Mouse (Mus musculus) heart, adult 2 months (tissue): ENCODE data around the gene Tmem220. TPM values are rescaled to one million over a fixed set of nuclear protein-coding genes. Genes with fewer than 3 reads are reported as not detected.

Experiments used
- DNase-seq, 2 experiments: peaks; one replicate each; pipeline ENCODE4 v3.0.0; 2021
- H3K27ac ChIP-seq: fragments of 200-600 bp; 2 replicates; pipeline ENCODE4 v1.8.1; 2022
- H3K27me3 ChIP-seq: fragments of 200-500 bp; 2 replicates; pipeline ENCODE4 v1.6.1; 2012; ENCODE audit warnings: mild to moderate bottlenecking, low read length, inconsistent platforms, mixed read lengths; ENCODE audit not compliant: control insufficient read depth, insufficient read depth
- H3K36me3 ChIP-seq: fragments of 200-500 bp; 2 replicates; pipeline ENCODE4 v1.6.1; 2012; ENCODE audit warnings: low read length, inconsistent platforms; ENCODE audit not compliant: control insufficient read depth, insufficient read depth
- H3K4me1 ChIP-seq: fragments of 200-500 bp; 2 replicates; pipeline ENCODE4 v1.6.1; 2011; ENCODE audit warnings: low read length; ENCODE audit not compliant: control insufficient read depth, insufficient read depth
- H3K4me3 ChIP-seq: fragments of 200-600 bp; 2 replicates; pipeline ENCODE4 v1.8.1; 2022
- H3K79me2 ChIP-seq: fragments of 200-500 bp; replicated peaks from 2 replicates; pipeline ENCODE4 v1.6.1; 2012; ENCODE audit warnings: mild to moderate bottlenecking, inconsistent platforms, low read length, moderate library complexity, mixed read lengths; ENCODE audit not compliant: control insufficient read depth, insufficient read depth
- H3K9ac ChIP-seq: fragments of 200-500 bp; 2 replicates; pipeline ENCODE4 v1.6.1; 2012; ENCODE audit warnings: low read depth, mild to moderate bottlenecking, control low read depth, inconsistent platforms, low read length, mixed read lengths
- CTCF ChIP-seq: fragments of 200-600 bp; IDR thresholded peaks from 2 replicates; pipeline ENCODE4 v1.8.1; 2022; ENCODE audit warnings: antibody characterized with exemption, mild to moderate bottlenecking, moderate library complexity
- EP300 ChIP-seq: fragments of 200-500 bp; IDR thresholded peaks from 2 replicates; pipeline ENCODE4 v1.6.1; 2011; ENCODE audit warnings: low read depth, low read length, control low read depth; ENCODE audit not compliant: insufficient read depth
- POLR2A ChIP-seq: fragments of 200-500 bp; IDR thresholded peaks from 2 replicates; pipeline ENCODE4 v1.6.1; 2011; ENCODE audit warnings: mild to moderate bottlenecking, low read depth, low read length, control low read depth; ENCODE audit not compliant: insufficient read depth
- WGBS: fragments of 180-500 bp; shearing (Covaris S2); methylation state at CpG from one replicate; pipeline ENCODE4 v1.1.7; 2018; 5-methylcytosine and 5-hydroxymethylcytosine counted together
- intact Hi-C: fragments of 180-260 bp; cut with DNase I; formaldehyde crosslinking; loops from one replicate; pipeline ENCODE4 v1.15.1; 2025
- polyA plus RNA-seq: library from polyadenylated mRNA; depleted of rRNA; stranded (reverse); fragments of >200 nt; gene quantifications from 2 replicates; pipeline ENCODE4 v1.2.3, GENCODE M21; 2012
- total RNA-seq, 2 experiments: library from RNA; stranded (reverse); gene quantifications; 2 replicates each; pipeline ENCODE4 v1.2.3; 2021

Gene Tmem220
- total and polyA plus RNA-seq, 3 experiments = 1.9 to 2.1 (median 2.0) TPM

DNA sequence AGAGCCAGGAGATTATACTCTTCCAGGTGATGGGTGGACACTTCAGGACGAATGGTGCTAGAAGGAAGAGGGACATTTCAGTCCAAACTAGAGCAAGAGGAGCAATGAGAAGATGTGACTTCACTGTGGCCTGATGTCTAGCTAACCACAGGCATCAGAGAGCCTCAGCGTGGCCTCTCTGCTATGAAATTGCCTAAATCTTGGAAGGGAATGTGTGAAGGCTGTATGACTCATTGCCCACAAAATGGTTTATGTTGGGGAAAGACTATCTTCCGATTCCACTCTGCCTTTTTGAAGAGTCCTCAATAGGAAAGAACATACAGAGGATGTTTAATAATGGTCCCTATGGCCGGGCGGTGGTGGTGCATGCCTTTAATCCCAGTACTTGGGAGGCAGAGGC, 51.8 kb downstream of the Tmem220 start:
- H3K36me3 ChIP-seq = no peaks in the 10 kb centered on the region
- H3K27ac ChIP-seq = no peak overlapping the region
- TF ChIP-seq POLR2A (no peak), CTCF (no peak), EP300 (no peak)
- H3K4me1 ChIP-seq = no peaks in the 10 kb centered on the region; the same call in 1 of the 2 replicates
- no peaks in the 10 kb centered on the region for H3K79me2 ChIP-seq
- H3K27me3 ChIP-seq = no peaks in the 10 kb centered on the region
- 86% methylated on average over 5 of the region's 5 CpGs for WGBS
- intact Hi-C loops = no loop called here
- H3K9ac ChIP-seq = no peak overlapping the region
- no peak for DNase-seq
- no peak overlapping the region for H3K4me3 ChIP-seq

DNA sequence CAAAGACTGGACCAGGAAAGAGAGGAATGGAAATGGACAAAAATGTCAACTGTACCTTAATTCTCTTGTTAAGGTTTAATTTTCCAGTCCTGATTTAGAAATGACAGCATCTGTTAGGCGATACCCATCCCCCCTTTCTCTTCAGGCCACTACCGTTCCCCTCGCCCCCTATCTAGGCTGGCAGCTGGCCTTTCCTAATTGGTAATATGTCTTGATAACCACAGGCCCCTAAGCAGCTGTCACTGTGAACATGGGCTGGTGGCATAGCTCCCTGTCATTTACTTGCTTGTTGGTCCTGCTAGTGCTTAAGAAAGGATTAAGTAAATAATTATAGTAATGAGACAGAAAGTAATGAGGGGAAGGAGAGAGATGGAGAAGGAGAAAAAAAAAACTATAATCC, 52.5 kb downstream of the Tmem220 start:
- Histone ChIP-seq H3K27me3 (no peaks in the 10 kb centered on the region), H3K79me2 (no peaks in the 10 kb centered on the region), H3K4me3 (no peak overlapping the region), H3K27ac (no peak overlapping the region), H3K36me3 (no peaks in the 10 kb centered on the region), H3K4me1 (no peaks in the 10 kb centered on the region; the same call in 1 of the 2 replicates), H3K9ac (no peak overlapping the region)
- no peak for TF ChIP-seq POLR2A
- no peak for TF ChIP-seq CTCF
- no peak for TF ChIP-seq EP300
- intact Hi-C loops = no loop called here
- WGBS = 55% methylated on average over 3 of the region's 3 CpGs
- no peak for DNase-seq

DNA sequence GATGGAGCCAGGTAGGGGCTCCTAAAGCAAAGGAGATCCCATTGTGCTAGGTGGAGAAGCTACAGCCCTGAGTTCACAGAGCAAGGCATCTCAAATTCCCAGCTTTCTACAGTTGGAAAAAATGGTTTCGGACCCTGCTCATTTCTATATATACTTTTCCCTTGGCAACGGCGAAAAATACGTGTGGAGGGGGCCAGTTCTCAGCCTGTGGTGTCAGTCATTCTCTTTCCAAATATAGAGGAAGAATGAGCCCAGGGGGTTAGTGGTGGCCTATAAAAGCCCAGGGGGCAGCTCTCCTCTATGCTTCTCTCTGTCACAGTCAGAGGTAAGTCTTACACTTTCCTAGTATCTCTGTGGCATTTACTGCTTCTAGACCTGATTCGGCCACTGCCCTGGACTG, 53.0 kb downstream of the Tmem220 start, which contains the start of gene Myh3:
TSS of gene Myh3 (plus strand) at position 301 of the 400 bp plus-strand sequence.
- TF ChIP-seq CTCF = no peak
- Histone ChIP-seq H3K27me3 (no peaks in the 10 kb centered on the region), H3K4me1 (no peaks in the 10 kb centered on the region; the same call in 1 of the 2 replicates), H3K36me3 (no peaks in the 10 kb centered on the region), H3K27ac (no peak within 1 kb of the TSS), H3K9ac (no peak within 1 kb of the TSS), H3K4me3 (no peak within 1 kb of the TSS), H3K79me2 (no peaks in the 10 kb centered on the region)
- intact Hi-C loops = no loop called here
- 75% methylated on average over 5 of the region's 5 CpGs for WGBS
- DNase-seq = no peak

DNA sequence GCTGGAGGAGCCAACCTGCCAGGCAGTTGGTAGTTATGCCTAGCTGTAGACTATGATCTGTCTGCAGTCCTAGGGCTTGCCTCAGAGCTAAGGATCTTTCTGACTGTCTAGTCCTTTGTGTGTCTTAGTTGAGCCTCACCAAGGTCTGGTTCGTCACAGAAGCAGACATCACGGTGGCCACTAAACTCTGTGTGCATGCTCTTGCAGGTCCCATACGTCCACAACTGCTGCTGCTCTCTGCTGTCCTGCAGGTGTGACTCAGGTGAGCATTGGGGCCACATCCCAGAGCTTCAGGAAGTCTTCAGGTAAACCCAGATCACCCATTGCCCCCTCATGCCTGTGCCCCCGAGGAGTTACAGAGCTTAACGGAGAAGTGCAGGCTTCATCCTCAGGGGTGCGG, 53.9 kb downstream of the Tmem220 start:
- Histone ChIP-seq H3K4me1 (no peaks in the 10 kb centered on the region; the same call in 1 of the 2 replicates), H3K27ac (no peak overlapping the region), H3K4me3 (no peak overlapping the region), H3K9ac (no peak overlapping the region), H3K27me3 (peaks cover 2% of the 10 kb centered on the region; the same call in 1 of the 2 replicates), H3K36me3 (no peaks in the 10 kb centered on the region), H3K79me2 (no peaks in the 10 kb centered on the region)
- no peak for DNase-seq
- WGBS = 83% methylated on average over 6 of the region's 6 CpGs
- intact Hi-C loops = no loop called here
- no peak for TF ChIP-seq EP300
- no peak for TF ChIP-seq POLR2A
- TF ChIP-seq CTCF = no peak

DNA sequence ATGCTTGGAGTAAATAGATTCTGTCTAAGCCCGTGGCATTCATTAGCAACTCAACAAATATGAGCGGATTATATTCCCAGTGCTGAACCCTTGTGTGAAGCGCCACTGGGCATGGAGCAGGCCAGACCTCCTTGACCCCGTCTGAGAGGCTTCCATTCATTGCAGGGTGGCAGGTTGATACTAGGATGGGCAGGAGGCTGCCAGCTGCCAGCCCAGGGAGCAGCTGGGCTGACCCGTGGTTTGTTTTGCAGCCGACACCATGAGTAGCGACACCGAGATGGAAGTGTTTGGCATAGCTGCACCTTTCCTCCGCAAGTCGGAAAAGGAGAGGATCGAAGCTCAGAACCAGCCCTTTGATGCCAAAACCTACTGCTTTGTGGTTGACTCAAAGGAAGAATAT, 54.8 kb downstream of the Tmem220 start:
- intact Hi-C loops = loop anchor here (1.0 to 2.0 kb wide), 2 partner anchors 55 to 177 kb away; no protein-coding TSS in a partner anchor
- Histone ChIP-seq H3K4me1 (no peaks in the 10 kb centered on the region; the same call in 1 of the 2 replicates), H3K4me3 (no peak overlapping the region), H3K36me3 (no peaks in the 10 kb centered on the region), H3K27me3 (peaks cover 3% of the 10 kb centered on the region; the same call in 1 of the 2 replicates), H3K9ac (no peak overlapping the region), H3K27ac (no peak overlapping the region), H3K79me2 (no peaks in the 10 kb centered on the region)
- no peak for DNase-seq
- TF ChIP-seq CTCF (no peak), EP300 (no peak), POLR2A (no peak)
- 78% methylated on average over 11 of the region's 11 CpGs for WGBS

DNA sequence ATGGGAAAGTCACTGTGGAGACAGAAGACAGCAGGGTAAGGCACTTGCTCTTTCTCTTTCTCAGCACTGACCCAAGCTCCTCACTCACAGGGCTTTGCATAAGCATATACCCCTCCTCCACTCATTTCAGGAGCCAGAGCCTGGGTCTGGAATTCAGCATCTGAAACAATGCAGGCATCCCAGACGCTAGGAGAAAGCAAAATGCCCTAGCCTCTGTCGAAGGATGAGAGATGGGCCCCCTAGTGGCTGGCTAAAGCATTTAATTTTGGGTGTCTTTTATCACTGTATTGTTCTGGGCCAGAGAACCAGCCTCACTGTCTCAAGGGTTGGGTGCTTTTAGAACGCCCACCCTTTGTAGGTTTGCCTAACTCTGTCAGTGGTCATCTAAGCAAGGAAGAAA, 55.2 kb downstream of the Tmem220 start:
- DNase-seq = peak; percentile 44 to 55
- Histone ChIP-seq H3K27me3 (peaks cover 3% of the 10 kb centered on the region; the same call in 1 of the 2 replicates), H3K4me3 (no peak overlapping the region), H3K27ac (no peak overlapping the region), H3K36me3 (no peaks in the 10 kb centered on the region), H3K4me1 (no peaks in the 10 kb centered on the region; the same call in 1 of the 2 replicates), H3K79me2 (no peaks in the 10 kb centered on the region), H3K9ac (no peak overlapping the region)
- intact Hi-C loops = loop anchor here (1.0 to 2.0 kb wide), 2 partner anchors 56 to 177 kb away; no protein-coding TSS in a partner anchor
- TF ChIP-seq POLR2A (no peak), CTCF (peak; percentile 90)
- 7% methylated on average over 3 of the region's 3 CpGs for WGBS
